Mouse (Mus musculus) MEL (cell line): ENCODE measurements around the gene Apol7a. TPM values are rescaled to one million over a fixed set of nuclear protein-coding genes. Genes with fewer than 3 reads are reported as not detected.

Experiments used
- DNase-seq: peaks from one replicate; pipeline ENCODE4 v3.0.0; 2011; ENCODE audit warnings: low read depth, low spot score
- H3K27ac ChIP-seq: 2 replicates; pipeline ENCODE4 v1.5.1; 2012; ENCODE audit warnings: low read depth, mild to moderate bottlenecking, control low read depth, low read length, moderate library complexity; ENCODE audit not compliant: control insufficient read depth
- H3K27me3 ChIP-seq, 2 experiments: fragments of 150-350 bp in 1 of 2; sonication (generic) in 1 of 2; 2 replicates each; pipeline ENCODE4 v1.6.1; 2012; ENCODE audit warnings: low read length in 2 of 2, mild to moderate bottlenecking in 2 of 2, improper control_type of control experiment in 1 of 2, moderate library complexity in 1 of 2; ENCODE audit not compliant: insufficient read depth in 2 of 2, control insufficient read depth in 1 of 2
- H3K36me3 ChIP-seq, 2 experiments: 2 replicates each; pipeline ENCODE4 v1.6.1; 2012 to 2014; ENCODE audit warnings: low read length in 2 of 2, improper control_type of control experiment in 1 of 2, inconsistent platforms in 1 of 2, mild to moderate bottlenecking in 1 of 2; ENCODE audit not compliant: insufficient read depth in 2 of 2, control insufficient read depth in 1 of 2
- H3K4me1 ChIP-seq, 2 experiments: fragments of 150-350 bp in 1 of 2; sonication (generic) in 1 of 2; 2 replicates each; pipeline ENCODE4 v1.6.1; 2012; ENCODE audit warnings: low read length in 2 of 2, improper control_type of control experiment in 1 of 2, mild to moderate bottlenecking in 1 of 2; ENCODE audit not compliant: insufficient read depth in 2 of 2, control insufficient read depth in 1 of 2
- H3K4me3 ChIP-seq, 2 experiments: fragments of 150-350 bp in 1 of 2; sonication (generic) in 1 of 2; 2 replicates each; pipeline ENCODE4 v1.5.1; 2012; ENCODE audit warnings: low read depth in 2 of 2, low read length in 2 of 2, mild to moderate bottlenecking in 2 of 2, moderate library complexity in 2 of 2, control low read depth in 1 of 2, improper control_type of control experiment in 1 of 2; ENCODE audit not compliant: control insufficient read depth in 1 of 2, insufficient read depth in 1 of 2
- H3K79me2 ChIP-seq: 2 replicates; pipeline ENCODE4 v1.6.1; 2012; ENCODE audit warnings: mild to moderate bottlenecking, low read length, moderate library complexity; ENCODE audit not compliant: control insufficient read depth, poor library complexity, insufficient read depth
- H3K9ac ChIP-seq: 2 replicates; pipeline ENCODE4 v1.6.1; 2012; ENCODE audit warnings: low read depth, mild to moderate bottlenecking, control low read depth, low read length, moderate library complexity; ENCODE audit not compliant: control insufficient read depth, poor library complexity, severe bottlenecking
- H3K9me3 ChIP-seq: fragments of 150-350 bp; sonication (generic); replicated peaks from 2 replicates; pipeline ENCODE4 v1.6.1; 2012; ENCODE audit warnings: mild to moderate bottlenecking, low read length, improper control_type of control experiment, moderate library complexity; ENCODE audit not compliant: insufficient read depth
- BHLHE40 ChIP-seq: IDR thresholded peaks from 2 replicates; pipeline ENCODE4 v1.6.1; 2012; ENCODE audit warnings: low read depth, mild to moderate bottlenecking, inconsistent platforms, low read length, improper control_type of control experiment, borderline replicate concordance
- CHD1 ChIP-seq: IDR thresholded peaks from 2 replicates; pipeline ENCODE4 v1.6.1; 2012; ENCODE audit warnings: low read depth, mild to moderate bottlenecking, inconsistent platforms, low read length, improper control_type of control experiment
- CTCF ChIP-seq, 3 experiments: IDR thresholded peaks in 2 of 3; conservative IDR thresholded peaks in 1 of 3; 2 replicates each; pipeline ENCODE4 v1.5.1; 2011 to 2012; ENCODE audit warnings: low read length in 3 of 3, low read depth in 2 of 3, mild to moderate bottlenecking in 2 of 3, improper control_type of control experiment in 1 of 3, inconsistent platforms in 1 of 3, mixed read lengths in 1 of 3, moderate library complexity in 1 of 3; ENCODE audit not compliant: control insufficient read depth in 1 of 3, insufficient read depth in 1 of 3, poor library complexity in 1 of 3, severe bottlenecking in 1 of 3
- GATA1 ChIP-seq: IDR thresholded peaks from 2 replicates; pipeline ENCODE4 v1.6.1; 2011; ENCODE audit warnings: low read depth, low read length, improper control_type of control experiment
- HCFC1 ChIP-seq: IDR thresholded peaks from 2 replicates; pipeline ENCODE4 v1.6.1; 2012; ENCODE audit warnings: low read depth, mild to moderate bottlenecking, inconsistent platforms, low read length, improper control_type of control experiment, moderate library complexity
- JUND ChIP-seq: IDR thresholded peaks from 2 replicates; pipeline ENCODE4 v1.6.1; 2011; ENCODE audit warnings: low read depth, mild to moderate bottlenecking, improper control_type of control experiment, low read length
- MAFK ChIP-seq: IDR thresholded peaks from 2 replicates; pipeline ENCODE4 v1.6.1; 2011; ENCODE audit warnings: low read depth, mild to moderate bottlenecking, low read length, improper control_type of control experiment, borderline replicate concordance
- MEF2A ChIP-seq: IDR thresholded peaks from 2 replicates; pipeline ENCODE4 v1.6.1; 2014; ENCODE audit warnings: low read depth, mild to moderate bottlenecking, inconsistent platforms, low read length, improper control_type of control experiment; ENCODE audit not compliant: poor library complexity, insufficient replicate concordance, severe bottlenecking; ENCODE audit errors: extremely low read depth
- MXI1 ChIP-seq: IDR thresholded peaks from 2 replicates; pipeline ENCODE4 v1.6.1; 2011; ENCODE audit warnings: mild to moderate bottlenecking, low read depth, low read length, improper control_type of control experiment
- NRF1 ChIP-seq: IDR thresholded peaks from 2 replicates; pipeline ENCODE4 v1.6.1; 2014; ENCODE audit warnings: low read depth, mild to moderate bottlenecking, inconsistent platforms, low read length, improper control_type of control experiment, moderate library complexity; ENCODE audit not compliant: poor library complexity, insufficient read depth, severe bottlenecking
- POLR2AphosphoS2 ChIP-seq: IDR thresholded peaks from 2 replicates; pipeline ENCODE4 v1.6.1; 2011; ENCODE audit warnings: low read length, improper control_type of control experiment
- POLR2AphosphoS5 ChIP-seq: IDR thresholded peaks from 2 replicates; pipeline ENCODE4 v1.6.1; 2012; ENCODE audit warnings: low read depth, borderline replicate concordance, mild to moderate bottlenecking, inconsistent platforms, low read length, moderate library complexity, mixed read lengths
- RAD21 ChIP-seq: IDR thresholded peaks from 2 replicates; pipeline ENCODE4 v1.6.1; 2011; ENCODE audit warnings: mild to moderate bottlenecking, low read depth, low read length, improper control_type of control experiment
- RCOR1 ChIP-seq: IDR thresholded peaks from 2 replicates; pipeline ENCODE4 v1.6.1; 2012; ENCODE audit warnings: low read depth, mild to moderate bottlenecking, inconsistent platforms, low read length, improper control_type of control experiment
- SMC3 ChIP-seq: IDR thresholded peaks from 2 replicates; pipeline ENCODE4 v1.6.1; 2011; ENCODE audit warnings: low read depth, low read length, improper control_type of control experiment
- TAL1 ChIP-seq: IDR thresholded peaks from 2 replicates; pipeline ENCODE4 v1.6.1; 2012; ENCODE audit warnings: mild to moderate bottlenecking, inconsistent platforms, low read length, moderate library complexity, mixed read lengths
- TBP ChIP-seq: IDR thresholded peaks from 2 replicates; pipeline ENCODE4 v1.8.0; 2011; ENCODE audit warnings: low read depth, low read length, improper control_type of control experiment
- USF1 ChIP-seq: IDR thresholded peaks from 2 replicates; pipeline ENCODE4 v1.6.1; 2014; ENCODE audit warnings: low read depth, mild to moderate bottlenecking, inconsistent platforms, low read length, improper control_type of control experiment, moderate library complexity
- USF2 ChIP-seq, 2 experiments: IDR thresholded peaks; 2 replicates each; pipeline ENCODE4 v1.6.1; 2011 to 2012; ENCODE audit warnings: improper control_type of control experiment in 2 of 2, low read length in 2 of 2, borderline replicate concordance in 1 of 2, inconsistent platforms in 1 of 2, low read depth in 1 of 2, mild to moderate bottlenecking in 1 of 2; ENCODE audit not compliant: insufficient read depth in 1 of 2
- ZC3H11A ChIP-seq: IDR thresholded peaks from 2 replicates; pipeline ENCODE4 v1.6.1; 2012; ENCODE audit warnings: low read depth, mild to moderate bottlenecking, inconsistent platforms, low read length, improper control_type of control experiment
- ZKSCAN1 ChIP-seq: IDR thresholded peaks from 2 replicates; pipeline ENCODE4 v1.6.1; 2012; ENCODE audit warnings: low read depth, mild to moderate bottlenecking, inconsistent platforms, low read length, improper control_type of control experiment, moderate library complexity
- polyA plus RNA-seq, 2 experiments: library from polyadenylated mRNA; stranded (reverse) in 1 of 2; unstranded in 1 of 2; fragments of >175 nt in 1 of 2; fragments of >200 nt in 1 of 2; gene quantifications; 2 replicates each; pipeline versions ENCODE4 v1.2.1 to v1.2.4; 2012; ENCODE audit warnings: low replicate concordance in 2 of 2, low read depth in 1 of 2; ENCODE audit not compliant: insufficient read length in 2 of 2, insufficient read depth in 1 of 2, missing spikeins in 1 of 2
- total RNA-seq: library from RNA; depleted of rRNA; stranded (reverse); fragments of 300-350 nt; gene quantifications from 2 replicates; pipeline ENCODE4 v1.2.3, GENCODE M21; 2012

Apol7a gene
- total and polyA plus RNA-seq, 3 experiments = not detected

DNA sequence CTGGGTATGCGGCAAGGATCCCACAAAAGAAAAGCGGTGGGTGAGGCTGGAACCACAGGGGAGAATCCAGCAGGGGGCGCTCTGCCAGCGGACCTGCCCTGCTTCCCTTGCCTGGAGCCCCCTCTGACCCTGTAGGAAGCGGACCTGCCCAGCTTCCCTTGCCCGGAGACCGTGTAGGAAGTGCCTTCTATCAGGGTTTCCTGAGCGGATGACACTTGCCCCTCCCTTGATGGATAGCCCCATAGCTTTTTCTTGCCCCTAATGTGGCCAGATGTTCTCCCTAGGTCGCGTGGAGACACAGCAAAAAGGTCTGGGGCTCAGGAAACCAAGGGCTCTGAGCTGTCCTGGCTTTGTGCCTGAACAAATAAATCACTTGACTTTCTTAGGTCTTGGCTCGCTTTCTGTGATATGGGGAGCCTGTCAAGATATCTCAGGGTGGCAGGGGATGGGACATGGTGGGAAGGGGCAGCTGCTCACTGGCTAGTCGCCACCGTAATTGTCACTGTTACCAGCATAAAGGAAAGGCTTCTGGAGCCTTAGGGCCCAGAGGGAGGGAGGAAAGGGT lies 55.3 kb downstream of the Apol7a start:
- TF ChIP-seq SMC3 (peak; percentile 48), CTCF (IDR thresholded peaks at IDR 0.05 in 2 of 3, conservative IDR thresholded peaks at IDR 0.05 in 1 of 3; ENCODE audit: control insufficient read depth in 1 of 3, insufficient read depth in 1 of 3, low read depth in 2 of 3, low read length in 3 of 3, poor library complexity in 1 of 3, severe bottlenecking in 1 of 3) (peak; percentile 64 to 81 (median 68)), USF1 (no peak)
- H3K4me1 ChIP-seq = no peaks in the 10 kb centered on the region
- no peak overlapping the region for H3K9ac ChIP-seq
- no peaks in the 10 kb centered on the region for H3K9me3 ChIP-seq
- no peaks in the 10 kb centered on the region for H3K36me3 ChIP-seq
- H3K79me2 ChIP-seq = no peaks in the 10 kb centered on the region
- H3K27ac ChIP-seq = no peak overlapping the region
- DNase-seq = peak; percentile 52
- H3K27me3 ChIP-seq = no peaks in the 10 kb centered on the region; a peak in 2 of 4 replicates
- H3K4me3 ChIP-seq = no peak overlapping the region

GRCm38 (mm10) chr15:77342962-77343526 lies 55.9 kb downstream of the Apol7a start:
- no peaks in the 10 kb centered on the region for H3K4me1 ChIP-seq
- H3K27me3 ChIP-seq = no peaks in the 10 kb centered on the region; a peak in 2 of 4 replicates
- no peak for DNase-seq
- no peak overlapping the region for H3K9ac ChIP-seq
- no peaks in the 10 kb centered on the region for H3K79me2 ChIP-seq
- no peak overlapping the region for H3K27ac ChIP-seq
- no peaks in the 10 kb centered on the region for H3K36me3 ChIP-seq
- TF ChIP-seq CHD1 (no peak), RAD21 (no peak), USF2 (IDR thresholded peaks at IDR 0.05; ENCODE audit: borderline replicate concordance in 1 of 2, insufficient read depth in 1 of 2, low read depth in 1 of 2, low read length in 2 of 2) (no peak), RCOR1 (no peak), JUND (no peak), BHLHE40 (no peak), GATA1 (no peak), SMC3 (no peak), TAL1 (no peak)
- H3K9me3 ChIP-seq = no peaks in the 10 kb centered on the region
- H3K4me3 ChIP-seq = no peak overlapping the region

DNA sequence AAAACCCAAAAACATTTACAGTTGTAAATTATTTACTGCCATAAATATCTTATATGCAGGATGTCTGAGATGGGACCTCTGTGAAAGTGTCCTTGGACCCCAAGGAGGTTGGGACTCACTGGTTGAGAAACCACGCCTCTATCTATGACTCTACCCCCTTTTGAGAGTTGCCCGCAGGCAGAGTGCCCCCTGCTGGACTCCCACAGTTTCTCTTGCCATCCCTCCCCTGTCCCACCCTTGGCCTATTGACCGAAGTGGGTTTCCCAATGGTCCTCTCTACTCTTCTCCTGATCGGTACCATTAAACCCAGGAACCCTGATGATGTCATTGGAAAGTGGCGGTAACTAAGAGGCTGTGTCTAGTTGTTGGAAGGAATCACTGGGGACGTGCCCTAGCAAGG lies 56.9 kb downstream of the Apol7a start:
- DNase-seq = no peak
- no peak for TF ChIP-seq ZC3H11A
- no peak for TF ChIP-seq MXI1
- no peak for TF ChIP-seq POLR2AphosphoS5
- TF ChIP-seq CTCF (IDR thresholded peaks at IDR 0.05 in 2 of 3, conservative IDR thresholded peaks at IDR 0.05 in 1 of 3; ENCODE audit: control insufficient read depth in 1 of 3, insufficient read depth in 1 of 3, low read depth in 2 of 3, low read length in 3 of 3, poor library complexity in 1 of 3, severe bottlenecking in 1 of 3) = peak in 2 of 3 experiments; percentile 39 to 50; a peak in 5 of 6 replicates
- no peak for TF ChIP-seq NRF1
- TF ChIP-seq MAFK = no peak
- TF ChIP-seq HCFC1 = no peak
- TF ChIP-seq SMC3 = peak; percentile 21; the same call in 1 of the 2 replicates
- no peak for TF ChIP-seq MEF2A
- no peak for TF ChIP-seq POLR2AphosphoS2
- no peak for TF ChIP-seq RCOR1
- TF ChIP-seq ZKSCAN1 = no peak
- no peak for TF ChIP-seq BHLHE40
- TF ChIP-seq TBP = no peak
- no peak for TF ChIP-seq JUND
- TF ChIP-seq, all 39 proteins: peak for 2
- no peaks in the 10 kb centered on the region for H3K36me3 ChIP-seq
- no peaks in the 10 kb centered on the region for H3K9me3 ChIP-seq
- H3K79me2 ChIP-seq = no peaks in the 10 kb centered on the region
- H3K4me3 ChIP-seq = no peak overlapping the region
- H3K9ac ChIP-seq = no peak overlapping the region
- H3K4me1 ChIP-seq = no peaks in the 10 kb centered on the region
- no peaks in the 10 kb centered on the region; a peak in 1 of 4 replicates for H3K27me3 ChIP-seq
- no peak overlapping the region for H3K27ac ChIP-seq
